Mouse (Mus musculus): ENCODE measurements around the gene Klhl20.

DNA sequence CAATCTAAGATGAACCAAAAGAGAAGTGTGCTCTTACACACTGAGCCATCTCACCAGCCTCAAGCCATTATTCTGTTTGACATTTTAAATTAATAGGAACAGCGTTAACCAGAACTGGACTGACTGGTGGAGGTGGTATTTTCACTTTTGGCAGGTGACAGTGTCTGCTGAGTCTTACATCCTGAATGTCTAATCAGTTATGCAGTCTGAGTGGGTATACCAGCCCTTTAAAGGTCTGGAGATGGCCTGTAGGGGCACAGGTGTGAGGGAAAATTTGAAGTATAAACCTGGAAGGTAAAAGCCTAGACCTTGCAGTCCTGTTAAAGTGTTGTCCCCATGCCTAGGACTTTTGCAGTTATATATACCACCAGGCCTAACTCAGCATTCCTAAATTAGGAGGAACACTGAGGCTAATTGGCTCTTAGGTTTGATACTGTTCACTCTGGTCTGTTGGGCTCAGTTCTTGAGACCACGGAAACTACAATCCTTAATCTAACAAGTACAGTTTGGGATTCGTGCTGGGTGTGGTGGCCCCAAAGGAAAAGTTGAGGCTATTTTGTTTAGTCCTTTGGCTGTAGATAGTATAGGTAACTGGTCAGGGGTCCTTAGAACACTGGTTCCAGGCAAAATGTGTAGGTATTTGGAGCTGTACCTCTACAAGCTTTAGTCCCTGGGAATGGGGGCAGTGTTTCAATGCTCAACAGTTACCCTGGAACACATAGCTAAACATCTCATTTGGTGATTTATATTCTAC, 92.2 kb downstream of the Klhl20 start:
- no peak for TF ChIP-seq E2F4 (IDR thresholded peaks at IDR 0.05; ENCODE audit: insufficient read depth)
- TF ChIP-seq POLR2A (IDR thresholded peaks at IDR 0.05; ENCODE audit: insufficient read length, low read depth), result no peak
- TF ChIP-seq MYOD1 (IDR thresholded peaks at IDR 0.05; ENCODE audit: control insufficient read depth in 1 of 3, insufficient read length in 2 of 3, low read depth in 2 of 3), result no peak
- no peak for TF ChIP-seq USF1 (IDR thresholded peaks at IDR 0.05; ENCODE audit: low read depth)
